Mouse (Mus musculus) adipose tissue, adult 10 weeks (tissue): Measurements from ENCODE around the gene Caml. TPM values are rescaled to one million over a fixed set of nuclear protein-coding genes. Genes with fewer than 3 reads are reported as not detected.

Experiments used
- polyA plus RNA-seq: library from polyadenylated mRNA; stranded (reverse); fragments of 350-450 nt; fragmentation: Illumina TruSeq; extraction: RNeasy Lipid Tissue Mini Kit (QIAGEN cat#74804); gene quantifications from one replicate; pipeline ENCODE4 v1.2.3, GENCODE M21; 2014; ENCODE audit warnings: low read depth, low replicate concordance

Caml gene
- 39.3 TPM for polyA plus RNA-seq

GRCm38 (mm10) chr13:55622649-55623541, at the start of gene Caml:
Caml (plus strand) TSS chr13:55623005.

GRCm38 (mm10) chr13:55573432-55573831, 49.4 kb upstream of the Caml start, which contains the start of gene Tmed9:
Tmed9 (plus strand) TSS chr13:55573732.

GRCm38 (mm10) chr13:55599566-55600540, 23.0 kb upstream of the Caml start, which contains the start of gene B4galt7:
B4galt7 (plus strand) TSS chr13:55599896.

GRCm38 (mm10) chr13:55634639-55635127, 11.9 kb downstream of the Caml start, which contains the start of gene Ddx46:
Ddx46 (plus strand) TSS chr13:55635027.

Other genes starting within 250 kb of the Caml start
- gene Slc34a1, start 224.8 kb upstream of the Caml start, polyA plus RNA-seq, result 0.87 TPM
- gene Pfn3, start 207.8 kb upstream of the Caml start, polyA plus RNA-seq, result 3.0 TPM
- gene F12, start 196.2 kb upstream of the Caml start, polyA plus RNA-seq, result not detected
- 30.4 TPM for gene Grk6, start 177.9 kb upstream of the Caml start, polyA plus RNA-seq
- gene Prr7, start 158.7 kb upstream of the Caml start, polyA plus RNA-seq, result 1.1 TPM
- 17.8 TPM for gene Dbn1, start 134.9 kb upstream of the Caml start, polyA plus RNA-seq
- 31.4 TPM for gene Pdlim7, start 109.3 kb upstream of the Caml start, polyA plus RNA-seq
- gene Dok3, start 93.7 kb upstream of the Caml start, polyA plus RNA-seq, result 3.3 TPM
- gene Ddx41, start 86.3 kb upstream of the Caml start, polyA plus RNA-seq, result 26.7 TPM
- 57.3 TPM for gene Fam193b, start 51.9 kb upstream of the Caml start, polyA plus RNA-seq
- 248 TPM for gene Tmed9, start 49.3 kb upstream of the Caml start, polyA plus RNA-seq
- 15.1 TPM for gene B4galt7, start 23.1 kb upstream of the Caml start, polyA plus RNA-seq
- 30.5 TPM for gene Ddx46, start 12.0 kb downstream of the Caml start, polyA plus RNA-seq
- gene B230219D22Rik, start 70.1 kb downstream of the Caml start, polyA plus RNA-seq, result 43.1 TPM
- gene Txndc15, start 91.6 kb downstream of the Caml start, polyA plus RNA-seq, result 76.2 TPM
- 32.4 TPM for gene Pcbd2, start 104.4 kb downstream of the Caml start, polyA plus RNA-seq
- 1.7 TPM for gene Catsper3, start 161.6 kb downstream of the Caml start, polyA plus RNA-seq
- not detected for gene Pitx1, start 213.2 kb downstream of the Caml start, polyA plus RNA-seq